Mouse (Mus musculus) E14TG2a.4 (cell line): Measurements from ENCODE around the gene Mycl.

Source experiments
- CTCF ChIP-seq: conservative IDR thresholded peaks from 2 replicates; pipeline ENCODE4 v1.5.1; 2014; ENCODE audit warnings: low read length
- POU5F1 ChIP-seq: IDR thresholded peaks from 2 replicates; pipeline ENCODE4 v1.6.1; 2014; ENCODE audit warnings: low read length, borderline replicate concordance

DNA sequence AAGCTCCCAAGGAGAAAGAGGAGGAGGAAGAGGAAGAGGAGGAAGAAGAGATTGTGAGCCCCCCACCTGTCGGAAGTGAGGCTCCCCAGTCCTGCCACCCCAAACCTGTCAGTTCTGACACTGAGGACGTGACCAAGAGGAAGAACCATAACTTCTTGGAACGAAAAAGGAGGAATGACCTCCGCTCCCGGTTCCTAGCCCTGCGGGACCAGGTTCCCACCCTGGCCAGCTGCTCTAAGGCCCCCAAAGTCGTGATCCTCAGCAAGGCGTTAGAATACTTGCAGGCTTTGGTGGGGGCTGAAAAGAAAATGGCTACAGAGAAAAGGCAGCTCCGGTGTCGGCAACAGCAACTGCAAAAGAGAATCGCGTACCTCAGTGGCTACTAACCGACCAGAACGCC lies 4.7 kb downstream of the Mycl start:
- TF ChIP-seq CTCF (no peak), POU5F1 (no peak)
